Mouse (Mus musculus) cerebellum, adult 2 months (tissue): ENCODE data around the gene Ugt1a7c. TPM values are rescaled to one million over a fixed set of nuclear protein-coding genes. Genes with fewer than 3 reads are reported as not detected.
"Not testable (repeated sequence)": the region's sequence is repeated elsewhere in the genome, so short reads cannot be mapped to it uniquely, and the experiment has no call there.

Source experiments
- DNase-seq, 2 experiments: peaks; one replicate each; pipeline ENCODE4 v3.0.0; 2021
- H3K27ac ChIP-seq: fragments of 200-500 bp; 2 replicates; pipeline ENCODE4 v1.5.1; 2012; ENCODE audit warnings: low read length, control low read depth, inconsistent platforms; ENCODE audit not compliant: insufficient read depth
- H3K27me3 ChIP-seq: fragments of 200-500 bp; 2 replicates; pipeline ENCODE4 v1.6.1; 2012; ENCODE audit warnings: inconsistent platforms, mild to moderate bottlenecking, low read length, moderate library complexity; ENCODE audit not compliant: control insufficient read depth, insufficient read depth
- H3K4me1 ChIP-seq: fragments of 200-500 bp; 2 replicates; pipeline ENCODE4 v1.6.1; 2011; ENCODE audit warnings: low read length; ENCODE audit not compliant: control insufficient read depth, insufficient read depth
- H3K4me3 ChIP-seq: fragments of 200-500 bp; replicated peaks from 2 replicates; pipeline ENCODE3; 2011; ENCODE audit warnings: mild to moderate bottlenecking, low read depth, low read length, control low read depth; ENCODE audit not compliant: insufficient read depth
- CTCF ChIP-seq: fragments of 200-500 bp; IDR thresholded peaks from 2 replicates; pipeline ENCODE4 v1.5.1; 2011; ENCODE audit warnings: low read depth, mild to moderate bottlenecking, control low read depth, low read length, moderate library complexity, borderline replicate concordance; ENCODE audit not compliant: insufficient read depth
- POLR2A ChIP-seq: fragments of 200-500 bp; IDR thresholded peaks from 2 replicates; pipeline ENCODE4 v1.6.1; 2011; ENCODE audit warnings: low read length, control low read depth, borderline replicate concordance; ENCODE audit not compliant: insufficient read depth
- WGBS: fragments of 180-500 bp; shearing (Covaris S2); methylation state at CpG from one replicate; pipeline ENCODE4 v1.1.7; 2018; 5-methylcytosine and 5-hydroxymethylcytosine counted together
- polyA plus RNA-seq: library from polyadenylated mRNA; depleted of rRNA; stranded (reverse); fragments of >200 nt; gene quantifications from 2 replicates; pipeline ENCODE4 v1.2.3, GENCODE M21; 2012

The Ugt1a7c gene
- polyA plus RNA-seq, 1 experiment: 0.46 TPM

DNA sequence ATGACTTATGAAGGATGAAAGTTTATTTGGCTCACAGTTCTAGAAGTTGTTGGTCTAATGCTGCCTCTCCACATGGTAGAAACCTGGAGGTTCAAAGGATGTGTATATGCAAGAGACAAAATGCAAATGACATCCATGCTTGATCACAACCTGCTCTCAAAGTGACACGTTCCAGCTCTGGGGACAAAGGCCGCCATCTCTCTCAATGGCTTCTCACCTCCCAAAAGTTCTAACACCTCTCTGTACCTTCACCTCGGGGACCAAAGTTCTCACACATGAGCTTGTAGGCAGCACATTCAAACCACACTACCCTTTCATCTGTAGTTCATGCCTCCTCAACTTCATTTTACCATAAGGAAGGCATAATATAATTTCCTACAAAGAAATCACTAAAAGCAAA is 122.7 kb downstream of the Ugt1a7c start:
- H3K27me3 ChIP-seq: no peaks in the 10 kb centered on the region
- H3K4me3 ChIP-seq: no peak overlapping the region
- no peak for TF ChIP-seq CTCF
- no peak for TF ChIP-seq POLR2A
- no peaks in the 10 kb centered on the region for H3K4me1 ChIP-seq
- no peak overlapping the region for H3K27ac ChIP-seq
- WGBS: 34% methylated on average over 3 of the region's 3 CpGs
- no peak for DNase-seq

DNA sequence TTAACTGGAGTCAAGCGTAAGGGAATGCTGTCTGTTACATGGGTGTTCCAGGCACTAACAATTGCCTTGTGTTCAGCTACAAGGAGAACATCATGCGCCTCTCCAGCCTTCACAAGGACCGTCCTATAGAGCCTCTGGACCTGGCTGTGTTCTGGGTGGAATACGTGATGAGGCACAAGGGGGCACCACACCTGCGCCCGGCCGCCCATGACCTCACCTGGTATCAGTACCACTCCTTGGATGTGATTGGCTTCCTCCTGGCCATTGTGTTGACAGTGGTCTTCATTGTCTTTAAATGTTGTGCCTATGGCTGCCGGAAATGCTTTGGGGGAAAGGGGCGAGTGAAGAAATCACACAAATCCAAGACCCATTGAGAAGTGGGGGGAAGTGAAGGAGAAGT is 123.2 kb downstream of the Ugt1a7c start:
- Histone ChIP-seq H3K4me3 (no peak overlapping the region), H3K4me1 (no peaks in the 10 kb centered on the region), H3K27ac (no peak overlapping the region), H3K27me3 (no peaks in the 10 kb centered on the region)
- 75% methylated on average over 9 of the region's 9 CpGs for WGBS
- TF ChIP-seq POLR2A (no peak), CTCF (no peak)
- DNase-seq: no peak

DNA sequence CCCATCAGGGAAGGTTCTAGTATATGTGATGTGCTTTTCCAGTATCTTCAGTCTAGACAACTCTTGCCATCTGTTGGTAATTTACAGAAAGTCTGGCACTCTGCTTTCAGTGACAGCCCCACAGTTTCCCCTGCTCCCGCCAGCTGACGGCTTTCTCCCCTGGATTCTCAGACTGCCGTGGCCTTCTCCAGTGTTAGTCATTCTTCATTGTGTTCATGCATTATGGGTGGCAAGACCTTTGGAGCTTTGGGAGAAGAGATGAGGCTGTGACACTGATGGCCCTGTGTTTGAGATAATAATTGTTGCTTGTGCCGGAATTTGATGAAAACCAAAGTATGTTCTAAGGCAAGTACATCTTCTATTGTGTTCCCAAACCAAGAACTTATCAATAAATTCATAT is 123.7 kb downstream of the Ugt1a7c start:
- no peak for DNase-seq
- 43% methylated on average over 4 of the region's 4 CpGs for WGBS
- TF ChIP-seq CTCF (no peak), POLR2A (no peak)

DNA sequence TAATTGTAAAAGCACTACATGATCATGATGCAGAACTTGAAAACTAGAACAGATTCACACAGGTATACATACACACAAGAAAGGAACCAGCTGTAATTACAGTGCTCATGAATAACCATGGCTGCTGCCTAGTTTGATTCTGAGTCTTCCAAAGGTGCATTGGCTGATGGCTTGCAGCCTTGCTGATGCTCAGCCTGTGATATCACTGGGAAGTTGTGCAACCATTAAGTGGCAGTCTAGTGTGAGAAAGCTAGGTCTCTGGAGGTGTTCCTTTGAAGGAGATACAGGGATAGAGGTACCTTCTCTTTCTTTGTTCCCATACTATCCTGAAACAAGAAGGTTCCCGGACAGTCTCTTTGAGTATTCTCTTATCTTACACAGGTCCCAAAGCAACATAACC is 124.2 kb downstream of the Ugt1a7c start:
- no peak for DNase-seq
- no peak for TF ChIP-seq CTCF
- TF ChIP-seq POLR2A: no peak
- 26% methylated on average over 1 of the region's 1 CpGs for WGBS

More for the DNA sequence above, 123.7 kb downstream of the Ugt1a7c start:
- H3K4me1 ChIP-seq: no peaks in the 10 kb centered on the region
- no peaks in the 10 kb centered on the region for H3K27me3 ChIP-seq
- H3K27ac ChIP-seq: no peak overlapping the region
- no peak overlapping the region for H3K4me3 ChIP-seq

DNA sequence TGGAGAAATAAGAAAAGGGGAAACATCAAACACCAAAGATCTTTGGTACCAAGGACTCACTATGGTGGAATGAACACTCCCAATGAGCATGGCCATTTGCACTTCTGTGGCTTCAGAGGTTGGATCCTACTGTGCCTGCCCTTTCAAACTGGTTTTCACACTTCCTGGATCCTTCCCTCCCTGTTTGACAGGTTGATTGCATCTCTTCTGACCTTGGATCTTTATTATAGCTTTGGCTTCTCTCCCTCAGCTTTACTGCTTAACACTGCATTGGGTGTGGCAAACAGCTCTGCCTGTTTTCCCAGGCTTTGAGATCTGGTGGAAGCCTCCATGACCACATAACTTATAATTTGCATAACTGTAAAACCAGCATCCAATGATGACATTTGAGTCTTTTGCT is 125.5 kb downstream of the Ugt1a7c start:
- no peak for DNase-seq
- no peaks in the 10 kb centered on the region for H3K27me3 ChIP-seq
- TF ChIP-seq POLR2A (no peak), CTCF (no peak)
- H3K4me3 ChIP-seq: no peak overlapping the region
- H3K4me1 ChIP-seq: no peaks in the 10 kb centered on the region
- no peak overlapping the region for H3K27ac ChIP-seq

More for the DNA sequence above, 124.2 kb downstream of the Ugt1a7c start:
- H3K27me3 ChIP-seq: no peaks in the 10 kb centered on the region
- H3K4me1 ChIP-seq: no peaks in the 10 kb centered on the region
- no peak overlapping the region for H3K4me3 ChIP-seq
- no peak overlapping the region for H3K27ac ChIP-seq

DNA sequence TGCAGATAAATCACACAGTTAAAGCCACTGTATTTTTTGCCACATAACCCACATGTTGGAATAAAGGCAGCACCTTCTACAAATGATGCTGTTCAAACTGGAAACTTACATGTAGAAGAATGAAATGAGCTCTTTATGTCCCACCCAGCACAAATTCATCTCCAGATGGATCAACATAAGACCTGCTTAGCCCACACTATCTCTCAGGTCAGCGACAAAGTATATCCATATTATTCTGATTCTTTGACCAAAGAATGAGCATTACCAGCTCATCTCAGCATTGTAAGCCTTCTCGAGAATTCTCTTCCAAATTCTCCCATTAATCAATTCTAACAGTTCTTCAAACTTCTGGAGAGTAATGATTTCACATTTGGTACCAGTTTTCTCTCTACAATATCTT is 127.4 kb downstream of the Ugt1a7c start:
- DNase-seq: no peak
- Histone ChIP-seq H3K4me3 (no peak overlapping the region), H3K4me1 (no peaks in the 10 kb centered on the region), H3K27ac (no peak overlapping the region), H3K27me3 (no peaks in the 10 kb centered on the region)
- no peak for TF ChIP-seq CTCF
- no peak for TF ChIP-seq POLR2A
- WGBS: 41% methylated on average over 2 of the region's 2 CpGs

DNA sequence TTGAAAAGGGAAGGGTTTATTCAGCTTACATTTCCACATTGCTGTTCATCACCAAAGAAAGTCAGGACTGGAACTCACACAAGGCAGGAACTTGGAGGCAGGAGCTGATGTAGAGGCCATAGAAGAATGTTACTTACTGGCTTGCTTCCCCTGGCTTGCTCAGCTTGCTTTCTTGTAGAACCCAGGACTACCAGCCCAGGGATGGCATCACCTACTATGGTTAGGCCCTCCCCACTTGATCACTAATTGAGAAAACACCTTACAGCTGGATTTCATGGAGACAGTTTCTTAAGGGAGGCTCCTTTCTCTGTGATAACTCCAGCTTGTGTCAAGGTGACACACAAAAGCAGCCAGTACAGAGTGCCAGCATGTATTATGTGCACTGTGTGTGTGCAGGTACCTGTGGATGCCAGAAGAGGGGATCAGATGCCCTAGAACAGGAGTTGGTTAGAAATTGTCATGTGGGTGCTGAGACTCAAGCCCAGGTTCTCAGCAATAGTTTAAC is 128.2 kb downstream of the Ugt1a7c start:
- H3K27ac ChIP-seq, H3K4me1 ChIP-seq, H3K4me3 ChIP-seq: not testable (repeated sequence)

DNA sequence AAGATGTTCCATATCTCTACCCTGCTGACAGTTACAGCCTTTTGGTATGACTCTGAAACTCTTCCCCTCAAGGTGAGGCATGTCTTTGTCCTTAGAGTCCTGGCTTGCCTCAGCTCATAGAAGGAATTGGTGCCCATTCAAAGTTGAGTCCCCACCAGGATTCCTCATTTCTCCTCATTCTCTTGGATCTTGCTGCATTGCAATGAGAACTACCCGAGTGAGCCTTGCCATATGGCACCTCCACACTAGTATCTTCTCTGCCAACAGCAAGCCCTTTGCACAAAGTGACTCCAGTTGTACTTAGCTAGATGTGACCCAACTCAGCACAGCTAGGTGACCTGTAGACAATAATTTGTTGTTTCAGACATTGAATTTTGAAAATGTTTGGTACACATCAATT is 128.7 kb downstream of the Ugt1a7c start:
- Histone ChIP-seq H3K4me1 (no peaks in the 10 kb centered on the region), H3K27ac (no peak overlapping the region), H3K27me3 (no peaks in the 10 kb centered on the region), H3K4me3 (no peak overlapping the region)
- TF ChIP-seq POLR2A: no peak
- TF ChIP-seq CTCF: no peak
- WGBS: 25% methylated on average over 1 of the region's 1 CpGs
- no peak for DNase-seq

More for the DNA sequence above, 128.2 kb downstream of the Ugt1a7c start:
- not testable (repeated sequence) for DNase-seq, H3K27me3 ChIP-seq

DNA sequence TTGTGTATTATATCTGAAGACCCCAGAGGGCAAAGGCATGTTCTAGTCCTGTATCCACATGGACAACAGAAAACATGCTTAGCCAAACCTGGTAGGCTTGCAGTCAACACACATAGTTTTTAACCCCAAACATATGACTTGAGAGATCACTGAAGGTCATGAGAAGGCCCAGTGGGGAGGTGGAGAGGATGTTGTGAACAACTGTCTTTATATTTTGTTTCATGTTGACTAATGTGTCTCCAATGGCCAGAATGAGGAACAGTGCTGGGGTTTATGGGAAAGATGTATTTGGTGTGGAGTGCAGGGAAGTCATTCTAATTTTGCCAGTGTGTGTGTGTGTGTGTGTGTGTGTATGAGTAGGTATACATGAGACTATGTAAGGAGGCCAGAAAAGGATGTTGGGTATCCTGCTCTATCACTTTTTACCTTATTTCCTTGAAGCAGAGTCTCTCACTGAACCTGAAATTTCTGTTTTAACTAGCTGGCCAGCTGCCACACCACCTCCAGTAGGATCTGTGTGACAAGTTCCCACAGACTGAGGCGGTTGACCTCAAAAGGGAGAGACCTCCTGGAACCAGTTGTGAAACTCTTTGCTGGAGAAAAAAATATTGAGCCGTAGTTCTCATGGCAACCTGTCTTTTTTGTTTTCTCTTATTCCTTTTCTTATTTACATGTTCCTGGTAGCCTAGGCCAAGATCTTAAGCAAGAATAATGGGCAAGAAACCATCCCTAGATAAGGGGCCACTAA is 129.3 kb downstream of the Ugt1a7c start:
- DNase-seq: no peak
- Histone ChIP-seq H3K27ac (no peak overlapping the region), H3K27me3 (no peaks in the 10 kb centered on the region), H3K4me1 (no peaks in the 10 kb centered on the region), H3K4me3 (no peak overlapping the region)
- TF ChIP-seq CTCF: no peak
- TF ChIP-seq POLR2A: no peak
- WGBS: 61% methylated on average over 2 of the region's 2 CpGs

DNA sequence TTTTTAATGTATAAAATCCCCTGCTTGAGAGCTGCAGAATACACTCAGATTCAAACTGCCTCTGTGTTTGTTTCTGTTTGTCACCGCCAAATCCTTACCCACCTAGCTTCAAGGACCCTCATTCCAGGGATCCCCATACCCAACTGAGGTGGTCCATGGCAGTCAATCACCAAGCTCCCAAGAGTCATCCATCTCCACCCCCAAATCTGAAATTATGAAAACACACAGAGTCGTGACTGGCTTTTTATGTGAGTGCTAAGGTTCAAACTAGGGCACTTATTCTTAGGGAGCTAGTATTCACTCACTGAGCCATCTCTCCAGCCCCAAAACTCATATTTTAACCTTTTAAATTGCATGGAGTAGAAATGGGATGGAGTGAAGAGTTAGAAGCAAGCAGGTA is 130.4 kb downstream of the Ugt1a7c start:
- H3K4me3 ChIP-seq, H3K27ac ChIP-seq, H3K4me1 ChIP-seq, H3K27me3 ChIP-seq, DNase-seq: not testable (repeated sequence)
- WGBS: 34% methylated on average over 2 of the region's 2 CpGs
